In genomic region chr11:118260081-118260480, GRCm38 (mm10) we compare ENCODE assay signal across 21 mouse cellular contexts. TPM values are rescaled to one million over a fixed set of nuclear protein-coding genes. Genes with fewer than 3 reads are reported as not detected.
DNase-seq lines count a peak whose midpoint lies in the region; ATAC-seq and TF ChIP-seq lines count a peak whose summit lies in the region.
"Had no signal": no experiment of that assay in that cellular context is flagged by ENCODE, and none has a peak within 500 bp of the region (broad histone marks: within the 10 kb centered on the region; RNA-seq: fewer than 3 reads in every experiment).

No protein-coding gene starts in this region.

- H3K9me3 ChIP-seq in heart, embryonic 14.5 days (ENCODE audit: control insufficient read depth, low read length) = no peaks in the 10 kb centered on the region
- no peaks in the 10 kb centered on the region for H3K9me3 ChIP-seq in midbrain, postnatal 0 days (ENCODE audit: low read length)
- H3K9me3 ChIP-seq: embryonic facial prominence, embryonic 13.5 days; hindbrain, embryonic 12.5 days; limb, embryonic 13.5 days; liver, embryonic 15.5 days; midbrain, embryonic 13.5 days had no signal

- peaks cover 4 to 10% of the 10 kb centered on the region in 2 experiments; a peak in 2 of 4 replicates for H3K4me1 ChIP-seq in heart, embryonic 14.5 days (ENCODE audit: control insufficient read depth in 2 of 2, insufficient read depth in 2 of 2, low read length in 2 of 2)
- no peaks in the 10 kb centered on the region for H3K4me1 ChIP-seq in midbrain, postnatal 0 days (ENCODE audit: insufficient read depth, low read length)
- H3K4me1 ChIP-seq: hindbrain, embryonic 12.5 days; liver, embryonic 15.5 days; midbrain, embryonic 13.5 days had no signal

- H3K4me2 ChIP-seq in heart, embryonic 14.5 days (ENCODE audit: low read length) = no peak overlapping the region
- H3K4me2 ChIP-seq in midbrain, postnatal 0 days (ENCODE audit: low read depth, low read length, poor library complexity, severe bottlenecking) = no peak overlapping the region
- H3K4me2 ChIP-seq: embryonic facial prominence, embryonic 13.5 days; hindbrain, embryonic 12.5 days; limb, embryonic 13.5 days; liver, embryonic 15.5 days; midbrain, embryonic 13.5 days had no signal

- no peak for ATAC-seq in heart, embryonic 14.5 days (ENCODE audit: insufficient number of reproducible peaks, insufficient read depth, low FRiP score, low read depth)
- ATAC-seq in CD4-positive, CD25-positive, alpha-beta regulatory T cell, adult 4 months = peak; percentile 88
- ATAC-seq in midbrain, postnatal 0 days (ENCODE audit: low FRiP score) = no peak
- ATAC-seq: forebrain, embryonic 16.5 days; intestine, embryonic 16.5 days; midbrain, embryonic 13.5 days had no signal

- H3K36me3 ChIP-seq in heart, embryonic 14.5 days (ENCODE audit: control insufficient read depth, insufficient read depth, low read length) = peaks cover 85% of the 10 kb centered on the region
- H3K36me3 ChIP-seq in midbrain, postnatal 0 days (ENCODE audit: insufficient read depth, low read length) = peaks cover 71% of the 10 kb centered on the region

- DNase-seq in heart, postnatal 14 days = no peak
- DNase-seq in induced T-regulatory cell, adult 2 months (ENCODE audit: low read depth) = peak; percentile 73
- DNase-seq in thymus, postnatal 0 days (ENCODE audit: low spot score) = peak; percentile 71
- no peak for DNase-seq in neural tube, embryonic 10.5 days (ENCODE audit: extremely low spot score, low spot score)
- DNase-seq in midbrain, postnatal 0 days (ENCODE audit: low spot score) = no peak
- no peak for DNase-seq in kidney, adult 8-10 months
- DNase-seq: adrenal gland, postnatal 25 days; cerebellum, adult 2 months; heart, postnatal 10 days; lung, postnatal 10 days; right cerebral cortex, postnatal 4 days had no signal

- intact Hi-C loops in heart, postnatal 14 days (cut with DNase I) = no loop called here

- H3K27ac ChIP-seq in heart, embryonic 14.5 days (replicated peaks in 1 of 2; ENCODE audit: control insufficient read depth in 1 of 2, insufficient read depth in 1 of 2, low read depth in 2 of 2, low read length in 2 of 2) = no peak overlapping the region
- H3K27ac ChIP-seq in midbrain, postnatal 0 days (ENCODE audit: low read depth, low read length) = no peak overlapping the region
- H3K27ac ChIP-seq: embryonic facial prominence, embryonic 13.5 days; hindbrain, embryonic 12.5 days; limb, embryonic 13.5 days; liver, embryonic 15.5 days; midbrain, embryonic 13.5 days had no signal

- WGBS in heart, embryonic 14.5 days = 89% methylated on average over 8 of the region's 8 CpGs
- WGBS in midbrain, postnatal 0 days = 92% methylated on average over 8 of the region's 8 CpGs

- 0 out of 2 replicates have a peak overlapping the region, but pooled peaks have one; percentile 11 for H3K9ac ChIP-seq in heart, embryonic 14.5 days (ENCODE audit: low read length)
- no peak overlapping the region for H3K9ac ChIP-seq in midbrain, postnatal 0 days (replicated peaks; ENCODE audit: low read length, poor library complexity, severe bottlenecking)
- H3K9ac ChIP-seq: embryonic facial prominence, embryonic 13.5 days; hindbrain, embryonic 12.5 days; limb, embryonic 13.5 days; liver, embryonic 15.5 days; midbrain, embryonic 13.5 days had no signal

- H3K27me3 ChIP-seq in heart, embryonic 14.5 days (ENCODE audit: control insufficient read depth, insufficient read depth, low read length) = no peaks in the 10 kb centered on the region
- no peaks in the 10 kb centered on the region for H3K27me3 ChIP-seq in midbrain, postnatal 0 days (ENCODE audit: insufficient read depth, low read length)
- H3K27me3 ChIP-seq: embryonic facial prominence, embryonic 13.5 days; hindbrain, embryonic 12.5 days; limb, embryonic 13.5 days; liver, embryonic 15.5 days; midbrain, embryonic 13.5 days had no signal

- no peak for TF ChIP-seq CTCF in midbrain, postnatal 0 days (IDR thresholded peaks at IDR 0.05)

- no peak overlapping the region for H3K4me3 ChIP-seq in heart, embryonic 14.5 days (ENCODE audit: control insufficient read depth in 1 of 2, insufficient read depth in 1 of 2, low read depth in 1 of 2, low read length in 2 of 2)
- no peak overlapping the region for H3K4me3 ChIP-seq in midbrain, postnatal 0 days (ENCODE audit: low read depth, low read length)
- H3K4me3 ChIP-seq: embryonic facial prominence, embryonic 13.5 days; hindbrain, embryonic 12.5 days; limb, embryonic 13.5 days; liver, embryonic 15.5 days; midbrain, embryonic 13.5 days; myocyte had no signal

RNA-seq across cellular contexts. Expression of gene Cyth1, which starts 11.7 kb away (rescaled TPM):
- 12.7 and 15.9 TPM in 2 replicates for polyA plus RNA-seq in heart, embryonic 14.5 days (2014; fragmentation: Nextera tagmentation; extraction: Ambion mirVana)
- total RNA-seq in heart, postnatal 14 days (2021) = 10 to 100 TPM; 56.4 to 60.9 TPM
- polyA plus RNA-seq in CD4-positive, CD25-positive, alpha-beta regulatory T cell, adult 4 months (2017; shearing (Covaris generic)) = 10 to 100 TPM; 34.7 to 59.5 TPM
- 44.7 and 46.1 TPM in 2 replicates for polyA plus RNA-seq in thymus, postnatal 0 days (2015; fragmentation: Nextera tagmentation; extraction: Ambion mirVana)
- 40.2 and 54.1 TPM in 2 replicates for total RNA-seq in midbrain, postnatal 0 days (2014; rRNA removed)
- polyA plus RNA-seq in midbrain, postnatal 0 days (2015; fragmentation: Nextera tagmentation; extraction: Ambion mirVana) = 20.0 and 21.6 TPM in 2 replicates

RNA-seq across cellular contexts. Expression of gene Usp36, which starts 30.0 kb away (rescaled TPM):
- 9.1 and 11.5 TPM in 2 replicates for polyA plus RNA-seq in heart, embryonic 14.5 days (2014; fragmentation: Nextera tagmentation; extraction: Ambion mirVana)
- 10 to 100 TPM; 14.4 to 15.6 TPM for total RNA-seq in heart, postnatal 14 days (2021)
- polyA plus RNA-seq in CD4-positive, CD25-positive, alpha-beta regulatory T cell, adult 4 months (2017; shearing (Covaris generic)) = 10 to 100 TPM; 21.1 to 33.0 TPM
- polyA plus RNA-seq in thymus, postnatal 0 days (2015; fragmentation: Nextera tagmentation; extraction: Ambion mirVana) = 13.0 and 15.2 TPM in 2 replicates
- total RNA-seq in midbrain, postnatal 0 days (2014; rRNA removed) = 13.7 and 20.4 TPM in 2 replicates
- polyA plus RNA-seq in midbrain, postnatal 0 days (2015; fragmentation: Nextera tagmentation; extraction: Ambion mirVana) = 10.6 and 13.1 TPM in 2 replicates

Comparison
In these comparisons a context has a peak if more than half of its experiments do, and no peak if none do; other contexts are left out.
1. DNase-seq: peak in induced T-regulatory cell, adult 2 months (single experiment) and thymus, postnatal 0 days (single experiment); none in heart, postnatal 14 days (0 of 2), neural tube, embryonic 10.5 days (single experiment), midbrain, postnatal 0 days (single experiment) and kidney, adult 8-10 months (0 of 2).